Mouse (Mus musculus) lung, postnatal 10 days (tissue): ENCODE data around the gene Leng9.

ENCODE experiments used
- DNase-seq: peaks from one replicate; pipeline ENCODE4 v3.0.0; 2021

Leng9 gene

GRCm38 (mm10) chr7:4144046-4144445 is 6.1 kb downstream of the Leng9 start:
- no peak for DNase-seq

- DNase-seq: no peak
Observed at GRCm38 (mm10) chr7:4143506-4143905, 6.7 kb downstream of the Leng9 start.

- DNase-seq: no peak
Observed at GRCm38 (mm10) chr7:4142796-4143445, 7.3 kb downstream of the Leng9 start.

GRCm38 (mm10) chr7:4141648-4142325 is 8.4 kb downstream of the Leng9 start:
- no peak for DNase-seq

DNA sequence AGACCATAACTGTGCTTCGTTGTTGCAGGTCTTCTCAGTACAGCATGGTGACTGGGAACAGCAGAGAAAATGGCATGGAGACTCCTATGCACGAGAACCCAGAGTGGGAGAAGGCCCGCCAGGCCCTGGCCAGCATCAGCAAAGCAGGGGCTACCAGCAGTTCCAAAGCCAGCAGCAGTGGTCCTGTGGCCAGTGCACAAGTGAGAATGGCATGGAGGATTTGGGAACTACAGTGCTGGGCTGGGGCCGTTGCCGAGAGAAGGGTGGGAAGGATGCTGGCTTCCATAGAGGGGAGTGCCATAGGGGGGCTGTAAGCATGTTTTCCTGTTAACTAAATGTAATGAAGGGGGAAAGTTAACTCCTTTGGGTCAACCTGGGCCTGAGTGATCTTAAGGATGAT is 10.8 kb downstream of the Leng9 start:
- DNase-seq: no peak

DNA sequence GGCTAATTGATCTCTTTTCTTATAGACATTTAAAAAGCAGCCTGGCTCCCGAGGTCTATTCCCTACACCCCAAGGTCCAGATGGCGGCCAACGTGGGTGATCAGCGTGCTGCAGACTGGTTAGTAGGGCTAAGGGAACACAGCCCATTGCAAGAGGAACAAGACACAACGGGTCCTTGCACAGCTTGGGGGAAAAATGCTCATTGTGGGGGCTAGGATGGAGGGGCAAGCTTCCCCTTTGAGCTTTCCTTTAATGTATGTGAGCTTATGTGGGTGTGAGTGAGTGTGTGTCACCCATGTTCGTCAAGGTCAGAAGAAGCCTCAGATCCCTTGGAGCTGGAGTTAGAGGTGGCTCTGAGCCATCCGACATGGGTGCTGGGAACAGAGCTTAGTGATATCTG is 11.5 kb downstream of the Leng9 start:
- no peak for DNase-seq

- no peak for DNase-seq
Observed at GRCm38 (mm10) chr7:4138181-4138580, 12.0 kb downstream of the Leng9 start.

DNA sequence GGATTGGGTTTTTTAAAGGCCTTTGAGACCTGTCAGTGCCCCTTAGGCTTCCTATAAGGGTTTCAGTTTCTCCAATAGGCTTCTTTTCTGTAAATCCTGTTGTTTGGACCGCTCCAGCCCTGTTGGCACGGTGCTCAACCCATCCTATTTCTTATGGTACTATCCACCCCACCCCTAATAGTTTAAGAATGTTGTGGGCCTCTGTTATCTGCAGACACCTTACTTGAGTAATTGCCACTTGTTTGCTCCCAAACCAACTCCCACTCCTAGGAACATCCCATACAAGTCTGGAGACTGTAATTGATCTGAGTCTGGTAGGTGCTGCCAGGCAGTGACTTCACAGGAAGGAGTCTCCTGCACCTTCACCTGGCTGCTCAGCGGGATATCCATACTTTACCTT is 12.4 kb downstream of the Leng9 start:
- no peak for DNase-seq

DNA sequence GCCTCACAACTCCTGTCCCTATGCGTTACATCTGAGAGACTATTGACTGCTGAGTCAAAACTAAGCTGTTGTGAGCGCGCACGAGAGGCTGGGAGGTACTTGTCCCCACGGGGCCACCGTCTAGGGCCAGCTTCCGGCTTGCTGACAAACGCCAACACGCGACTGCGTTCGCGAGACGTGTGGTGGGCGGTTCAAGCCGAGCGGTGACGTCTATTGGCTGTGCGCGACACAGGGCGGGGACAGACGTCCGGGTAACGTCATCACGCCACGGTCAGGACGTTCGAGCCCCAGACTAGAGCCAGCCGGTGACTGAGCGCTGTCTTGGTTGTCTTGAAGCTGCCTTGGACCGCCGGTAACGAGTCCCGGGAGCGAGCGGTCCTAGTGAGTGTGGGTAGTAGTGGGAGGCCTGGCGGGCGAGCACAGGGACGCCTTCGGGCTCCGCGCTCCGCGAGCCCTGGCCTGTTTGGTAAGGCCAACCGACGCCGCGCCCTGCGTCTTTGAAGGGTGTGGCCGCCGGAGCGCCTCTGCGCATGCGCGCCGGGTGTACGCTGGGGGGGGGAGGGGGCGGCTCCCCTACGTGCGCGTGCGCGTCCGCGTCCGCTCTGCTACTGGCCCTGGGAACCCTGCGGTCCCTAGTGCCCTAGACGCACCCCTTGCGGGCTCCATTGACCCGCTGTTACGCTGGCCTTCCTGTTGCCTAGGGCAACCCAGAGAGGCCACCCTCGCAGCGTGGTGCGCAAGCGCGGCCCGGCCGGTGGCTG is 13.2 kb downstream of the Leng9 start, which contains the start of gene Leng8:
TSS of gene Leng8 (plus strand) at position 269 of the 761 bp plus-strand sequence.
- peak; percentile 99 for DNase-seq

GRCm38 (mm10) chr7:4136404-4136770 is 13.8 kb downstream of the Leng9 start:
- DNase-seq: no peak

DNA sequence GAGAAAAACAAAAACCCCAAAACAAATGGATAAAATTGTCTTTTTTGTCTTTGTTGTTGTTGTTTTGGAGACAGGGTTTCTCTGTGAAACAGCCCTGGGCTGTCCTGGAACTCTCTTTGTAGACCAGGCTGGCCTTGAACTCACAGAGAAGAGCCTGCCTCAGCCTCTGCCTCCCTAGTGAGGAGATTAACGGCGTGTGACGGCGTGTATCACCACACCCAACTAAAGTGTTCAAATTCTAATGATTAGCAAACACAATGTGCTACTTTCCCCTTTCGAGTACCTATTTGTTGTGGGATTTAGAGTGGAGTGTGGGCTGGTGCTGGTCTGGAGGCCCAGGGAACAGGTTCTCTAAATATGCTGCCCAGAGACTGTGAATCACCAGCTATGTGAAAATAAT is 15.3 kb downstream of the Leng9 start:
- DNase-seq: no peak

DNA sequence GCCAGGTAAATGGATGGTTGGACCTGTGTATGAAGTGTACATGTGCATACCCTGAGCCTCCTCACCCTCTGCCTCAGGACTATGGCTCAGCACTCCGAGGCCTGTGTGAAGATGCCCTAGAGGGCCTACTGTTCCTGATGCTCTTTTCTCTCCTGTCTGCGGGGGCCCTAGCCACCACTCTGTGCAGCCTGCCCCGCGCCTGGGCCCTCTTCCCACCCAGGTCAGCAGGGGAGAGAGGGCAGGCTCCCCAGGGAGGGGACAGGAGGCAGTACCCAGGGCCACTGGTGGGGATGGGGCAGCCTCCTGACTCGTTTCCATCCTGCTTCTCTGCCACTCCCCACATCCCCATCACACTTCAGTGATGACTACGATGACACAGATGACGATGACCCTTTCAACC is 17.2 kb downstream of the Leng9 start:
- no peak for DNase-seq

DNA sequence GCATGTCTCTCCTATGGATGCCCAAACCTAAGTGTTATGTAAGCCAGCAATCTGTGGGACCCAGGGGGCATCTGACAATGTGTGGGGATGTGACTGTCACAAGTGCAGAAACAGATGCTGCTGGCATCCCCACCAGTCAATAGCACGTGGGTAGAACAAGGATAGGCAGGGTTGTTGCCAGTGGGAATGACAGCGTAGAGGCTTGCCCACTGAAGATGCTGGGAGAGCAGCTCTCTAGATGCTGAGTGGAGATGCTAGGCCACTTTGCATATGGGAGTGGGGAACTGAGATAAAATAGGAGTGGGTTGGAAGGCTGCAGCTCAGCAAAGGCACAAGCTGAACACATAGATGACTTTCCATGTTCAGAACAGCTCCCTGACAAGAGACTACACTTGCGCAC is 17.6 kb downstream of the Leng9 start:
- no peak for DNase-seq

- no peak for DNase-seq
Observed at GRCm38 (mm10) chr7:4131964-4132363, 18.2 kb downstream of the Leng9 start.

- DNase-seq: peak; percentile 87
Observed at GRCm38 (mm10) chr7:4130686-4131452, 19.3 kb downstream of the Leng9 start.

GRCm38 (mm10) chr7:4128860-4129259 is 21.3 kb downstream of the Leng9 start:
- peak; percentile 54 for DNase-seq

DNA sequence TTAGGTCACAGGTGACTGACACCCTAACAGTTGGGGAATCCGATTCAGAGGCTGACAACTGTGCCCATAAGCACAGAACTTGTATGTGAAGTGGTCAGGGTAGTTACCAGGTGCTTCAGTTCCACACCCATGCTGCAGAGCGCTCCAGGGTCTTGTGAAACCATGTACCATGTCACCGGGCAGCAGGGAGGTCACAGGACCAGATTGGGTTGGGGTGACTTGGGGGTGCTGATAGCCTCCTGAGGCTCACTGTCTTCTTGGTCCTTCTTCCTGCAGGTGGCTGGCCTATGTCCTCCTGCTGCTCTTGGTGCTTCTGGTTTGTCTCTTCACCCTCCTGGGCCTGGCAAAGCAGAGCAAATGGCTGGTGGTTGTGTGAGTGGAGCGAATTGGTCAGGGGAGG is 22.3 kb downstream of the Leng9 start:
- no peak for DNase-seq

DNA sequence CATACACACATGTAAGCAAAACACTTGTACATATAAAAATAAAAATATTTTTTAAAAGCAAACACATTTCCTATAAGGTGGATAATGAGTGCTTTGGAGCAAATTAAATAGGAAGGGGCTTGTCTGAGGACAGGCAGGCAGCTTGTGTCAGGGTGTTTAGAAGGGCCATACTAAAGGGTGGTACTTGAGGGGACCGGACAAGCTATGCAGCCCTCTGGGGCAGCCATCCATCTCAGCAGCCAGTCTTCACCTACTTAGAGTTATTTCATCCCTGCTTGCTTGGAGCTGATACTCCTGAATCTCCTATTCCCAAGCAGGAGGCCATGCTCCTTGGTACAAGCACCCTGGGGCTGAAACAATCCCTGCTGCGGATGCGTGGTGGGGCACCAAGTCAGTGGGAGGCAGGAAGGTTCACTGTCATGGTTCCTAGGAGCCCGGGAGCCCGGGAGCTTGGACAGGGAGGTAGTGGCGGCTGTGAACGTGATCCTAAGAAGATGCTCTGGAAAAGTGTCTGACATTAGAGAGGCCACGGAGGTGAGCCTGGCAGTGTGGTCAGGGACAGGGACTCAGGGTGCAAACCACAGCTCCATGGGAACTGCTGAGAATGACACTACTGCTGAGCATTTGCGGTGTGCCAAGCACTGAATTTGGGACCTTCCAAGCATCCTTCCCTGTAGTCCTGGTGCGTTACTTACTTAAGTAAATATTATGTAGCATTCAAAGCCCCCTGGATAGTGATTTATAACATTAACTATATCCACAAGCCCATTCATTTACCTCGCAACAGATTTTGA is 23.0 kb downstream of the Leng9 start:
- no peak for DNase-seq

DNA sequence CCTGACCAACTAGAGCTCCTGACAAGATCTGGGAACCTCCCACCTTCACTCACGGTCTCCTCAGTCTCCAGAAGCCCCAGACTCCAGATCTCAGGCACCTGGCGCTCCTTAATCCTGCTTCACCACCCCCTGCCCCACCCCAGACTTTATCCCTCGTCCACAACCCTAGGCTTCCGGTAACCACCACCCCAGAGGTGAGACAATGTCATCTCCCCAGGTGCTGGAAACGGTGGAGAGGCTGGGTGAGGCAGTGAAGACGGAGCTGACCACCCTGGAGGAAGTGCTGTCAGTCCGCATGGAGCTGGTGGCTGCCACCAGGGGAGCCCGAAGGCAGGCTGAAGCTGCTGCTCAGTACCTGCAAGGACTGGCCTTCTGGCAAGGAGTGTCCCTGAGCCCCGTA is 24.9 kb downstream of the Leng9 start:
- no peak for DNase-seq

DNA sequence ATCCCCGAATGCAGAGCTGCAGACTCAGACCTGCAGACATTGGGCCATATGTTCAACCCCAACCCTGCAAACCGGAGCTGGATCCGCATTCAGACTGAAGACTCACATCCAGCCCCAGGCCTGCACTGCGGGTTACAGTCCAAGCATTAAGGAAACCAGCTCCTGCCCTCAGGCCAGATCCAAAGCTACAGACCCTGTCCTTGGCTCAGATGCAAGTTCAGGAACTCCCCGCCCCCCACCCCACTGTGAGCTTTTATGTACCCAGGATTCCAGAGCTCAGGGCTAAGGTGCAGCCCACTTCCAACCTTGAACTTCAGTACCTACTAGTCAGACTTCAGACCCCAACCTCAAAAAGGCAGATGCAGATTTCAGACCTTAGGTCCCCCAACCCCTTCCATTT is 25.3 kb downstream of the Leng9 start:
- DNase-seq: no peak

GRCm38 (mm10) chr7:4124315-4124759 is 25.8 kb downstream of the Leng9 start:
- DNase-seq: peak; percentile 56

DNA sequence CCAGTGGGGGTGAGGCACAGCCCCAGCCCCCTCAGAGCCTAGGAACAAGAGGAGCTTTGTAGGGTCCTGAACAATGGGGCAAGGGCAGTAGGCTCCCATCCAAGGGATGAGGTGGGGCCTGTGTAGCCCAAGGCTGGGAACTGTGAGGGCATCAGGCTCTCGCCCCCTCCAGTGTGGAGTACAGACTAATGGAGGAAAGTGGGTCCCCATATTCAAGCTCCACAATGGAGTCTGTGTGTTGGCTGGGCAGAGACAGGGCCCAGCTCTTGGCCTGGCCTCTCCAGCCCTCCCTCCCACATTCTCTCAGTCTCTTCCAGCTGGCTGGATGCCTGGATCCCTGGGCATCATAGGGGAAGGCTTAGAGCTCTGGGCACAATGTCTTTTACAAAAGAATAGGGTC is 26.4 kb downstream of the Leng9 start:
- no peak for DNase-seq
